Mouse (Mus musculus): ENCODE results near the gene Ldlrad1. TPM values are rescaled to one million over a fixed set of nuclear protein-coding genes. Genes with fewer than 3 reads are reported as not detected.

Ldlrad1 gene
- not detected in 2 replicates for polyA plus RNA-seq (2014; fragmentation: Nextera tagmentation; extraction: Ambion mirVana)

DNA sequence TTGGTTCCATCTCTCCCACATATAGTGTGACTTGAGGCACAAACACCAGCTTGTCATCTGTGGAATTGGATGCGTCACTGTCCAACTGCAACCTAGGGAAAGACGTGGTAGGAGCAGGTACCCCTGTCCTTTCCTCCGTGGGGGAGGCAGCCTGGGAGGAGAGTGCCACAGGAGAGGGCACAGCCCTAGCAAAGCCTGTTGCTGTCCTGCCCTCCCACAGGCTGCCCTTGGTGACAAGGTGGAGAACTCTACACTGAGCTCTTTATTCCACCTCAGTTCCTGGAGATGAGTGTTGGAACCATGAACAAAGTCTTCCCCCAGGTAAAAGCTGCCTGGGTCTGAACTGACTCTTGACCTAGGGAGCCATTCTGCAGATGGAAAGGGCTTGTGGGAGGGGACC is at the start of gene Ldlrad1:
Gene Ldlrad1, plus strand, starts transcription at position 301 of the 400 bp plus-strand sequence.
- no peaks in the 10 kb centered on the region for H3K27me3 ChIP-seq (replicated peaks; ENCODE audit: control insufficient read depth, insufficient read depth, low read length)
- H3K9ac ChIP-seq (ENCODE audit: low read length) = no peak within 1 kb of the TSS
- no peak within 1 kb of the TSS for H3K27ac ChIP-seq (ENCODE audit: low read depth, low read length)
- ATAC-seq (no peak), DNase-seq (ENCODE audit: low spot score) (no peak)
- H3K4me3 ChIP-seq (ENCODE audit: low read depth, low read length) = no peak within 1 kb of the TSS
- H3K36me3 ChIP-seq (ENCODE audit: control insufficient read depth, insufficient read depth, low read length) = peaks cover 35% of the 10 kb centered on the region; the same call in 1 of the 2 replicates
- 92% methylated on average over 3 of the region's 3 CpGs for WGBS
- H3K4me2 ChIP-seq (ENCODE audit: low read length) = no peak within 1 kb of the TSS
- no peaks in the 10 kb centered on the region for H3K9me3 ChIP-seq (replicated peaks; ENCODE audit: control insufficient read depth, low read length)
- H3K4me1 ChIP-seq (ENCODE audit: control insufficient read depth, insufficient read depth, low read length) = no peaks in the 10 kb centered on the region

- Histone ChIP-seq H3K36me3 (ENCODE audit: control insufficient read depth, insufficient read depth, low read length) (peaks cover 29% of the 10 kb centered on the region), H3K27me3 (replicated peaks; ENCODE audit: control insufficient read depth, insufficient read depth, low read length) (no peaks in the 10 kb centered on the region), H3K4me2 (ENCODE audit: low read length) (no peak overlapping the region), H3K4me3 (ENCODE audit: low read depth, low read length) (no peak overlapping the region), H3K27ac (ENCODE audit: low read depth, low read length) (no peak overlapping the region), H3K4me1 (ENCODE audit: control insufficient read depth, insufficient read depth, low read length) (no peaks in the 10 kb centered on the region), H3K9me3 (replicated peaks; ENCODE audit: control insufficient read depth, low read length) (no peaks in the 10 kb centered on the region), H3K9ac (ENCODE audit: low read length) (no peak overlapping the region)
- 90% methylated on average over 8 of the region's 8 CpGs for WGBS
- no peak for ATAC-seq
- DNase-seq (ENCODE audit: low spot score) = no peak
Measured at GRCm38 (mm10) chr4:107160181-107160580, 48.8 kb upstream of the Ldlrad1 start.

DNA sequence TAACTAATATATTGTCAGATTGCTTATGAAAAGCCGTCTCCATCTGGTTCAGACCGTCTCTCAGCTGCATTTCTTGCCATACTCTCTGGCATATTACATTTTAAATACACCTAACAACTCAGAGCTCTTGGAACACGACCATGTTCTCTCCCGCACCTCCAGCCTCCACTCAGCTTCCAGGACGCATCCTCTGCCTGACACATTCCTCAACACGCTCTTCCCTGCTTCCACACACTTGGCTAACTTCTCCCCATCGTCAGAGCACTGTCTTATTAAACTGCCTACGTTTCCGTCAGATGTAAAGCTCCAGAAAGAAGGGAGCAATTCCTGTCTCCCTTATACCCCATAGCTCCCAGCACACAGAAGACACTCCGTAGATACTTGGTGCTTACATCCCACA is 45.6 kb upstream of the Ldlrad1 start:
- Histone ChIP-seq H3K27ac (ENCODE audit: low read depth, low read length) (peak overlapping the region; percentile 22; the same call in 1 of the 2 replicates), H3K9ac (ENCODE audit: low read length) (no peak overlapping the region), H3K27me3 (replicated peaks; ENCODE audit: control insufficient read depth, insufficient read depth, low read length) (no peaks in the 10 kb centered on the region), H3K36me3 (ENCODE audit: control insufficient read depth, insufficient read depth, low read length) (peaks cover 21% of the 10 kb centered on the region; the same call in 1 of the 2 replicates), H3K4me2 (ENCODE audit: low read length) (no peak overlapping the region), H3K4me3 (ENCODE audit: low read depth, low read length) (no peak overlapping the region), H3K9me3 (replicated peaks; ENCODE audit: control insufficient read depth, low read length) (no peaks in the 10 kb centered on the region), H3K4me1 (ENCODE audit: control insufficient read depth, insufficient read depth, low read length) (no peaks in the 10 kb centered on the region)
- ATAC-seq (peak; percentile 44; the same call in 1 of the 2 replicates), DNase-seq (ENCODE audit: low spot score) (no peak)
- 89% methylated on average over 10 of the region's 10 CpGs for WGBS

DNA sequence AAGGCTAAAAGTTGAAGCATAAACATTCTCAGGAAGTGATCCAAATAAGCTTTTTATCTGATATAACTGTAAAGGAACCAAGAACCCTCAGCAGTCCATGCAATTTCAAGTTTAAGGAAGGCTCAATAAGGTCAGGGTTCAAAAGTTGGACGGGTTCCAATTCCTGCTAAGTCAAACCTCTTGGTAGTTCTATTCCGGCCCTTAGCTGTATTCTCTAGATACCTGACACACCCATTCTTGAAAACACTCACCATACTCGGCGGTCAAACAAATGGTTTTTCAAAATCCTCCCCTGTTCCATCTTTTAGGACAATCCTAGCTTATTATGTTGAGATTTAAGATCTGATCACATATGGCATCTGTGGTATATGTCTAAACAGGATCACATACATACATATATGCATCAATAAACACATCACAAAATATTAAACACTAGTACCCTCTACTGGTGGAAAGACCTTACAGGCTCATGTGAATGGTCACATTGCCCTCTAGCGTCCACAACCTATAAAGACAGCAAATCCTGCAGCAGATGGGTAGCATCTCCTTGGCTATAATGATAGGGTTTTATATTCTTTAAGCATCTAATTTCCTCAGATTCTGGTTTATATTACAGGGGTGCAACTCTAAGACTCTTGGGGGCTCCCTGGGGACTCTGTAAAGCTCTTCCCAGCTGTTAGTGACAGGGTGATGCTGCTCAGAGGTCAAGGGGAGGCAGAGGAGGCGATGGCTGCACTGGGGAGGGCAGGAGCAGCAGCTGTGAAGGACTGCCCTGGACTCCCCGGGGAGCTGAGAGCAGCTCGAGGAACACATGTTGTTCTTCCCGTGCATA is 45.0 kb upstream of the Ldlrad1 start:
- H3K27ac ChIP-seq (ENCODE audit: low read depth, low read length) = peak overlapping the region; percentile 22; the same call in 1 of the 2 replicates
- 0 out of 2 replicates have a peak, but pooled peaks cover 17% of the 10 kb centered on the region for H3K36me3 ChIP-seq (ENCODE audit: control insufficient read depth, insufficient read depth, low read length)
- peak; percentile 94 for DNase-seq (ENCODE audit: low spot score)
- 46% methylated on average over 9 of the region's 9 CpGs for WGBS
- peak; percentile 91 for ATAC-seq
- H3K27me3 ChIP-seq (replicated peaks; ENCODE audit: control insufficient read depth, insufficient read depth, low read length) = no peaks in the 10 kb centered on the region
- H3K9ac ChIP-seq (ENCODE audit: low read length) = no peak overlapping the region
- H3K4me2 ChIP-seq (ENCODE audit: low read length) = no peak overlapping the region
- H3K9me3 ChIP-seq (replicated peaks; ENCODE audit: control insufficient read depth, low read length) = no peaks in the 10 kb centered on the region
- no peak overlapping the region for H3K4me3 ChIP-seq (ENCODE audit: low read depth, low read length)
- H3K4me1 ChIP-seq (ENCODE audit: control insufficient read depth, insufficient read depth, low read length) = no peaks in the 10 kb centered on the region

- WGBS = 89% methylated on average over 5 of the region's 5 CpGs
- no peak for ATAC-seq
- H3K4me2 ChIP-seq (ENCODE audit: low read length) = no peak overlapping the region
- no peak overlapping the region for H3K4me3 ChIP-seq (ENCODE audit: low read depth, low read length)
- no peak for DNase-seq (ENCODE audit: low spot score)
- no peaks in the 10 kb centered on the region for H3K4me1 ChIP-seq (ENCODE audit: control insufficient read depth, insufficient read depth, low read length)
- no peaks in the 10 kb centered on the region for H3K27me3 ChIP-seq (replicated peaks; ENCODE audit: control insufficient read depth, insufficient read depth, low read length)
- no peak overlapping the region for H3K27ac ChIP-seq (ENCODE audit: low read depth, low read length)
- H3K9me3 ChIP-seq (replicated peaks; ENCODE audit: control insufficient read depth, low read length) = no peaks in the 10 kb centered on the region
- H3K36me3 ChIP-seq (ENCODE audit: control insufficient read depth, insufficient read depth, low read length) = 0 out of 2 replicates have a peak, but pooled peaks cover 19% of the 10 kb centered on the region
- H3K9ac ChIP-seq (ENCODE audit: low read length) = no peak overlapping the region
Measured at GRCm38 (mm10) chr4:107166700-107167099, 42.3 kb upstream of the Ldlrad1 start.

GRCm38 (mm10) chr4:107167798-107168197 is 41.2 kb upstream of the Ldlrad1 start:
- no peak overlapping the region for H3K4me3 ChIP-seq (ENCODE audit: low read depth, low read length)
- no peaks in the 10 kb centered on the region for H3K27me3 ChIP-seq (replicated peaks; ENCODE audit: control insufficient read depth, insufficient read depth, low read length)
- no peak for DNase-seq (ENCODE audit: low spot score)
- H3K4me2 ChIP-seq (ENCODE audit: low read length) = no peak overlapping the region
- no peaks in the 10 kb centered on the region for H3K4me1 ChIP-seq (ENCODE audit: control insufficient read depth, insufficient read depth, low read length)
- no peak overlapping the region for H3K9ac ChIP-seq (ENCODE audit: low read length)
- H3K9me3 ChIP-seq (replicated peaks; ENCODE audit: control insufficient read depth, low read length) = no peaks in the 10 kb centered on the region
- H3K36me3 ChIP-seq (ENCODE audit: control insufficient read depth, insufficient read depth, low read length) = peaks cover 24% of the 10 kb centered on the region; the same call in 1 of the 2 replicates
- WGBS = 90% methylated on average over 5 of the region's 5 CpGs
- no peak for ATAC-seq
- no peak overlapping the region for H3K27ac ChIP-seq (ENCODE audit: low read depth, low read length)

- WGBS = 49% methylated on average over 11 of the region's 11 CpGs
- H3K9ac ChIP-seq (ENCODE audit: low read length) = peak overlapping the region; percentile 87
- peaks cover 19% of the 10 kb centered on the region for H3K36me3 ChIP-seq (ENCODE audit: control insufficient read depth, insufficient read depth, low read length)
- peak overlapping the region; percentile 91 for H3K4me3 ChIP-seq (ENCODE audit: low read depth, low read length)
- no peaks in the 10 kb centered on the region for H3K27me3 ChIP-seq (replicated peaks; ENCODE audit: control insufficient read depth, insufficient read depth, low read length)
- H3K9me3 ChIP-seq (replicated peaks; ENCODE audit: control insufficient read depth, low read length) = no peaks in the 10 kb centered on the region
- ATAC-seq (no peak), DNase-seq (ENCODE audit: low spot score) (no peak)
- H3K4me1 ChIP-seq (ENCODE audit: control insufficient read depth, insufficient read depth, low read length) = peaks cover 15% of the 10 kb centered on the region
- H3K27ac ChIP-seq (ENCODE audit: low read depth, low read length) = no peak overlapping the region
- H3K4me2 ChIP-seq (ENCODE audit: low read length) = peak overlapping the region; percentile 73
Measured at GRCm38 (mm10) chr4:107177506-107177905, 31.5 kb upstream of the Ldlrad1 start.

DNA sequence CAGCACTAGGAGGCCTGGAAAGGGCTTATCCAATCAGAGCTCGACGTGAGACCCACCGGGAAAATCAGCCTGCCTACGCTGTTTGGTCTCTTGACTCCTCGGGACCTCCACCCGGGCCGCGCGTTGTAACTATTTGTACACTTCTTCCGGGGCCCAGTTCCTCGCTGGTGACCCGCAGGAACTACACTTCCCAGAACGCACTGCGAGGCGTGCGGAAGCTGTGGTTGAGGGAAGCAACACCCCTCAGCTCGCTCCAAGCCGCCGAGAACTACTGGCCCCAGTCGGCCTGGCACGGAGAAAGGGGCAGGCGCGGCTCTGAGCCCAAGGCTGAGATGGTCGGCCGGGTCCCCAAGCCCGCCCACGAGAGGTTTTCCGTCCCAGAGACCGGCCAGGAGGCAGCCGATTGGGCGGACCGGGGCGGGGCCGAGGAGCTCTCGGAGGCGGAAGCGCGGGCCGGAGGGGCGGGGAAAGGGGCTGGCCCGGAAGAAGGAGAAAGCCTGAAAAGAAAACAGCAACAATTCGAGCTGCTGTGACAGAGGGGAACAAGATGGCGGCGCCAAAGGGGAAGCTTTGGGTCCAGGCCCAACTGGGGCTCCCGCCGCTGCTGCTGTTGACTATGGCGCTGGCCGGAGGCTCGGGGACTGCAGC is 30.7 kb upstream of the Ldlrad1 start, which contains the start of gene Tmem59:
Gene Tmem59, plus strand, starts transcription at position 218 of the 648 bp plus-strand sequence.
- under 1% methylated on average over 49 of the region's 49 CpGs for WGBS
- Histone ChIP-seq H3K4me1 (ENCODE audit: control insufficient read depth, insufficient read depth, low read length) (peaks cover 18% of the 10 kb centered on the region), H3K27ac (ENCODE audit: low read depth, low read length) (peak within 1 kb of the TSS; percentile 95), H3K36me3 (ENCODE audit: control insufficient read depth, insufficient read depth, low read length) (peaks cover 17% of the 10 kb centered on the region), H3K4me2 (ENCODE audit: low read length) (peak within 1 kb of the TSS; percentile 73), H3K27me3 (replicated peaks; ENCODE audit: control insufficient read depth, insufficient read depth, low read length) (no peaks in the 10 kb centered on the region), H3K4me3 (ENCODE audit: low read depth, low read length) (peak within 1 kb of the TSS; percentile 91), H3K9ac (ENCODE audit: low read length) (peak within 1 kb of the TSS; percentile 87), H3K9me3 (replicated peaks; ENCODE audit: control insufficient read depth, low read length) (no peaks in the 10 kb centered on the region)
- DNase-seq (ENCODE audit: low spot score) (peak; percentile 96), ATAC-seq (peak; percentile 95)
